Mouse (Mus musculus) cerebellum, postnatal 10 days (tissue): ENCODE results near the gene Mup10.
"Not testable (repeated sequence)": the region's sequence is repeated elsewhere in the genome, so short reads cannot be mapped to it uniquely, and the experiment has no call there.

Source experiments
- DNase-seq, 2 experiments: peaks; one replicate each; pipeline ENCODE4 v3.0.0; 2021; ENCODE audit warnings: mixed read lengths in 2 of 2

Mup10 gene

GRCm38 (mm10) chr4:60582099-60582498 lies at the start of gene Mup10:
TSS of gene Mup10 (minus strand) at chr4:60582199.
- not testable (repeated sequence) for DNase-seq
